Mouse (Mus musculus): ENCODE data around the gene Phf6.
A peak's percentile ranks its signal among the peaks of the same experiment; 100 is the strongest.
"Not testable (repeated sequence)": the region's sequence is repeated elsewhere in the genome, so short reads cannot be mapped to it uniquely, and the experiment has no call there.

The Phf6 gene

GRCm38 (mm10) chrX:52911587-52912371 lies at the start of gene Phf6:
Gene Phf6, plus strand, starts transcription at chrX:52912266.
- DNase-seq (ENCODE audit: low spot score in 2 of 2) = peak; percentile 76 to 86

- peak in 1 of 2 experiments; percentile 16 for DNase-seq (ENCODE audit: low spot score in 2 of 2)
Observed at GRCm38 (mm10) chrX:52864126-52864525, 47.9 kb upstream of the Phf6 start.

GRCm38 (mm10) chrX:52898486-52898885 lies 13.6 kb upstream of the Phf6 start:
- DNase-seq (ENCODE audit: low spot score in 2 of 2) = not testable (repeated sequence)

GRCm38 (mm10) chrX:52912372-52912728 lies 284 bp downstream of the Phf6 start:
- no peak for DNase-seq (ENCODE audit: low spot score in 2 of 2)

- no peak for DNase-seq (ENCODE audit: low spot score in 2 of 2)
Observed at GRCm38 (mm10) chrX:52912826-52913701, 998 bp downstream of the Phf6 start.

- no peak for DNase-seq (ENCODE audit: low spot score in 2 of 2)
Observed at GRCm38 (mm10) chrX:52913856-52914255, 1.8 kb downstream of the Phf6 start.

GRCm38 (mm10) chrX:52914705-52915104 lies 2.6 kb downstream of the Phf6 start:
- DNase-seq (ENCODE audit: low spot score in 2 of 2) = no peak

GRCm38 (mm10) chrX:52916516-52916915 lies 4.5 kb downstream of the Phf6 start:
- no peak for DNase-seq (ENCODE audit: low spot score in 2 of 2)

GRCm38 (mm10) chrX:52926726-52927125 lies 14.7 kb downstream of the Phf6 start:
- DNase-seq (ENCODE audit: low spot score in 2 of 2) = no peak

GRCm38 (mm10) chrX:52928883-52929282 lies 16.8 kb downstream of the Phf6 start:
- no peak for DNase-seq (ENCODE audit: low spot score in 2 of 2)

- DNase-seq (ENCODE audit: low spot score in 2 of 2) = no peak
Observed at GRCm38 (mm10) chrX:52929779-52930178, 17.7 kb downstream of the Phf6 start.

- DNase-seq (ENCODE audit: low spot score in 2 of 2) = no peak
Observed at GRCm38 (mm10) chrX:52930191-52930590, 18.1 kb downstream of the Phf6 start.

GRCm38 (mm10) chrX:52932161-52932560 lies 20.1 kb downstream of the Phf6 start:
- no peak for DNase-seq (ENCODE audit: low spot score in 2 of 2)

GRCm38 (mm10) chrX:52934496-52934895 lies 22.4 kb downstream of the Phf6 start:
- no peak for DNase-seq (ENCODE audit: low spot score in 2 of 2)

GRCm38 (mm10) chrX:52945509-52945908 lies 33.4 kb downstream of the Phf6 start:
- DNase-seq (ENCODE audit: low spot score in 2 of 2) = no peak

- DNase-seq (ENCODE audit: low spot score in 2 of 2) = no peak
Observed at GRCm38 (mm10) chrX:52949713-52950112, 37.6 kb downstream of the Phf6 start.

- no peak for DNase-seq (ENCODE audit: low spot score in 2 of 2)
Observed at GRCm38 (mm10) chrX:52956942-52957341, 44.9 kb downstream of the Phf6 start.

- no peak for DNase-seq (ENCODE audit: low spot score in 2 of 2)
Observed at GRCm38 (mm10) chrX:52961559-52962110, 49.6 kb downstream of the Phf6 start.

GRCm38 (mm10) chrX:52965149-52965548 lies 53.1 kb downstream of the Phf6 start:
- DNase-seq (ENCODE audit: low spot score in 2 of 2) = no peak

GRCm38 (mm10) chrX:52971211-52972006 lies 59.3 kb downstream of the Phf6 start:
- no peak for DNase-seq (ENCODE audit: low spot score in 2 of 2)

- DNase-seq (ENCODE audit: low spot score in 2 of 2) = no peak
Observed at GRCm38 (mm10) chrX:52972129-52972528, 60.1 kb downstream of the Phf6 start.

- no peak for DNase-seq (ENCODE audit: low spot score in 2 of 2)
Observed at GRCm38 (mm10) chrX:52972680-52973079, 60.6 kb downstream of the Phf6 start.

Data from left cerebral cortex, adult 9 months (tissue).